Mouse (Mus musculus) 3134 (cell line): Measurements from ENCODE around the gene Bsnd.

ENCODE experiments used
- DNase-seq: peaks from one replicate; pipeline ENCODE4 v3.0.0-alpha.2; 2011; ENCODE audit warnings: low spot score; ENCODE audit not compliant: insufficient read length; ENCODE audit errors: extremely low read depth

The Bsnd gene

DNA sequence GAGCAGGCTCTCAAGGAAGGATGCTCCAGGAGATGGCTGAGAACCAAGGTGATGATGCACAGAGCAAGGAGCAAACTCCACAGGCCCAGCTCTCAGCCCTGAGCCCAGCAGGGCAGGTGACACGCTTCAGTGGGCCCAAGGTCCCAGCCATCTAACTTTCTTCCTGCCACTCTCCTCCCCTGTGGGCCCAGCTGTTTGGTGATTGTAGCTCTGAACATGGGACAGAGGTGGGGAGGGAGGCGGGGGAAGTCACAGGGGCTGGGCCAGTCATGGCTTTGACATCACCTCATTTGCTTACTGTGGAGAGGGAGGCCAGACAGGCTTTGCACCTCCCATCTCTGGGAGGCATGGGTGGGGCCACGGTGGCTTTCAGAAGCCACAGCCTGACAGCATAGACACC, at the start of gene Bsnd:
Bsnd (minus strand) TSS at position 168 of the 400 bp plus-strand sequence.
- no peak for DNase-seq

GRCm38 (mm10) chr4:106541491-106541890, 49.4 kb upstream of the Bsnd start:
- no peak for DNase-seq

DNA sequence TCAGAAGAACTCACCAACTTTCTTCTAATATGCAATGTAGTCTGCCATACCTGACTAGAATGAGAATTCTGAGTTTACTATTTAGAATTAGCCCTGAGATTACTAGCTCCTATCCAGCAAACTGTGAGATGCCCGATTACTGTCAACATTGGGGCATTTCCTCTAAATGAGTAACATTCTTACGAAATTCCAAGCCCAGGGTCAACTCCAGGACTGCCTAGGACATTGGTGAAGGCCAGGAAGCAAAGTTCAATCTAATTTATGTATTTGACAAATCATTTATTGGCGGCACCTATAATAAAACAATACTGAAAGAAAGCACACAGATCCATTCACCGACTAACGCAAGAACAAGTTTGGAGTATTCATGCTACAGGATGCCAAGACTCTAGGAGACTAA, 47.7 kb upstream of the Bsnd start:
- DNase-seq, result no peak

- DNase-seq, result no peak
Observed at GRCm38 (mm10) chr4:106534256-106534655, 42.2 kb upstream of the Bsnd start.

DNA sequence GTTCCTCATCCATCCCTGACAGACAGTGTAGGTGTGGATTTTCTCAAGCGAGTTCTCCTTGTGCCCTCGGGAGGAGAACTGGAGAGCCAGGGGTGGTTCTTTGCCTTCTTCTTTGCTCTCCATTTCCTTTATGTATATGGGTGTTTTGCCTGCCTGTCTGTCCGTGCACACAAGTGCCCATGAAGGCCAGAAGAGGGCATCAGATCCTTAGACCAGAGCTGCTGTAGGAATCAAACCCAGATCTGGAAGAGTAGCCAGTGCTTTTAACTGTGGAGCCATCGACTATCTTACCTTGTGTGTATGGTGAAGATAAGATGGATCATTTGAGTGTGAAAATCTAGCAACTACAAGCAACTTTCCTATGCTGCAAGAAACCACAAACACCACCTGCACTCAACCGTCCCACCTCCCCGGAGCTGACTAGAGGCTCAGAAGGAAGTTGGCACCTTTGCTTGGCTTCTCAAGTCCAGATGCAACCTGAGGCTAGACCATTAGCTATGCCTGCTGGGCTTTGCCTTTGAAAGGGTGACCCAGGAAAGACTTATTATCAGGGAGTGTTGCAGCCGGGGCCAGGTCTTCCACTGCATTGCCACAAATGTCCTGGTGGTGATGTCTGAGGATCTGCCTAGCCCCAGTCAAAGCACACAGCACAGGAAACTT, 41.5 kb upstream of the Bsnd start:
- DNase-seq, result no peak

- no peak for DNase-seq
Observed at GRCm38 (mm10) chr4:106530113-106530482, 38.0 kb upstream of the Bsnd start.

DNA sequence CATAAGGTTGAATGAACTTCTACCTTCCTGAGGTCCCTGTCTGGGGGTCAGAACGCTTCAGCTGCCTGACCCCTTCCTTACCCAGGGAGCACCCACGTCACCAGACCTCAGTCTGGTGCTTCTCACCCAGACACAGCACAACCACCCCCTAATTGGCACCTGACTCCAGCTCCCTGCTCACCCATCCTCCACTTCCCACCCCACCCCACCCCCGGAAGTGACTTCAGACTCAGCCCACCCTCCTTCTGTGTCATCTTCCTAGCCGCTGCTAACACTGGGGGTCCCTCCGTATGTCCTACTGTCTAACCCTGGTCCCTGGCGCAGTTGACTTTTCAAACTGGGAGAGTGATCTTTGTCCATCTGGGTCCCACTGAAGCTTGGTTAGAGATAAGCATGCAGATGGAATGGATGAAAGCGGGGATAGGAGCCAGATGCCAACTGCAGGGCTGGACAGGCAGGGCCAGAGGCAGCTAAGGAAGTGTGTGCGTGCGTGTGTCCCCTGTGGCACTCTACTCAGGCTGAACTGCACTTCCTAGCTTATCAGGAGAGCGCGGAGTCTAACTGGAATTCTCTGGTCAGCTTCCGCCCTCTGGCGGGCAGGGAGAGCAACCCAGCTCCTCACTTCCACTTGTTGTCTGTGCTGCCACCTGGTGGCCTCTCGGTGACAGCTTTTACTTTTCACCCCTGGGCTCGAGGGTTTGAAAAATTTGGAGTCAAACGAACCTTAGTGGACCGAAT, 37.5 kb upstream of the Bsnd start:
- DNase-seq, result peak; percentile 56

- peak; percentile 21 for DNase-seq
Observed at GRCm38 (mm10) chr4:106527856-106528547, 35.9 kb upstream of the Bsnd start.

- no peak for DNase-seq
Observed at GRCm38 (mm10) chr4:106525001-106525400, 32.9 kb upstream of the Bsnd start.

- DNase-seq, result no peak
Observed at GRCm38 (mm10) chr4:106524131-106524530, 32.0 kb upstream of the Bsnd start.

DNA sequence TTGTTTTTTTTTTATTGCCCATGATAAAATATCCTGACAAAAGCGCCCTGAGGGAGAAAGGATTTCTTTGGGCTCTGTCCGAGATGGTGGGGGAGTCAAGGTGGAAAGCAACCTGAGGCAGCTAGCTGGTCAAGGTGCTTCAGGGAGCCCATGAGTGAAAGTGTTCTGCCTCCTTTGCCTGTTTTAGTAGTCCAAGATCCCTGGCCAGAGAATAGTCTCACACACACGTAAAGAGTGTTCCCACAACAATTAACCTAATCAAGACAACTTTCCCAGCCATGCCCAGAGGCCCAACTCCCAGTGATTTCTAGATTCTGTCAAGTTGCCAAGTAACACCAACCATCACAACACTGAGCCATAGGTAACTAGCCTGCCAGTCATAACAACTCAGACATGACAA, 30.5 kb upstream of the Bsnd start:
- no peak for DNase-seq

DNA sequence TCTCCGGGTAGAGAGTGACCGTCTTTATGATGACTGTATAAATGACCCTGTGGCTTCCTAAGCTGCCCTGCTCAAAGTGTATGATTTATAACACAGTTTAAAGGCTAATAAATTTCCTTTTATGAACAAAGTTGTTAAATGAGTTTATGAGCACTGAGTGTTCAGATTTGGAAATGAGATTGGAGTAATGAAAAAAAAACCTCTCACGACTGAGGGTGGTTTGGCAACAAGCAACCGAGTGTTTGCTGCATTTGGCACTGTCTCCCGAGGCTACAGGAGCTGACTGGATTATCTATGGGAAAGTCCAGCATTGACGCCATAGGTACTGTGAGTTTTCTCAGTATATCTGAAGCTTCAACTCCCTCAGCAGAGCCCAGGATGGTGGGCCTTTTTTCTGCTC, 22.5 kb upstream of the Bsnd start:
- DNase-seq, result no peak

GRCm38 (mm10) chr4:106509888-106510287, 17.8 kb upstream of the Bsnd start:
- no peak for DNase-seq

DNA sequence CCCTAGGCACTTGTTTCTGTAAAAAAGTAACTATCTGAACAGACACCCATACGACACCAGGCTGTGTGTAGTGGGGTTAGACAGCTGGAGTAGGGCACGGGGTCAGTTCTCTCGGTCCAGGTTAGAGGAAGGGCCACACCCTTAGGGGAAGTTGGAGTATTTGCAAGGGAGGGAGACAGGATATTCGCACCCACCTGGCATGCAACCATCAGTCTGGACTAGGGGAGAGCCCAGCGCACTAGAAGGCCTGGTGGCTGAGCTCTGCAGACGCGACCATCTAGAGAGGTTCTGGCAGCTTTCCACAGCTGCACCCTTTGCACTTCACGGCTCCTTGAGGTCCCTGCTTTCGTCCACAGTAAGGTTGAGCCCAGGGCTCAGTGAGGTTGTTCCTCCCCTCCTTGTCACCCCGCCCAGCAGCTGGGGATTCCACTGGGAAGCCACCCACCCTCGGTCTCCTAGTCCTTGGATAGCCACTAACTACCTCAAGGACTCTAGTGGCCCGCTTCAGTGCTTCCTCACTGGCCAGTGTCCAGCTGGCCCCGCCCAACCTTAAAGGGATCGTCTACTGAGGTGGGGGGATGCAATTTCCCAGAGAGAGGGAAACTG, 13.5 kb upstream of the Bsnd start:
- no peak for DNase-seq

- no peak for DNase-seq
Observed at GRCm38 (mm10) chr4:106503578-106503977, 11.5 kb upstream of the Bsnd start.

DNA sequence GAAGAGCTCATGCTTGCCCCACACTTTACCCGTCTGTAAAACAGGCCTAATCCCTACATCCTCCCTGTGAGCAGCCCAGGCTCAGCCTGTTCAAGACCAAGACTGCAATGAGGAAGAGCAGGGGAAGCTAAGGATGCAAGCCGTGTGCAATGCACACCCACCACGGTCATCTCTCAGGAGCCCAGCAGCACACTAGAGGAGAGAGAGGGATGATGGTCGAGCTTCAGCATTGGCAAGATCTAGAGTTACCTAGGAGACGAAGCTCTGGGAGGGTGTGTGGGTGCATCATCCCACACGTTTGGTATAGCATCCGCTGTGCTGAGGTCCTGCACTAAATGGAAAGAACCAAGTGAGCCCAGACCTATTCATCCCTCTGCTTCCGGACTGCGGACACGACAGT, 8.0 kb upstream of the Bsnd start:
- no peak for DNase-seq

DNA sequence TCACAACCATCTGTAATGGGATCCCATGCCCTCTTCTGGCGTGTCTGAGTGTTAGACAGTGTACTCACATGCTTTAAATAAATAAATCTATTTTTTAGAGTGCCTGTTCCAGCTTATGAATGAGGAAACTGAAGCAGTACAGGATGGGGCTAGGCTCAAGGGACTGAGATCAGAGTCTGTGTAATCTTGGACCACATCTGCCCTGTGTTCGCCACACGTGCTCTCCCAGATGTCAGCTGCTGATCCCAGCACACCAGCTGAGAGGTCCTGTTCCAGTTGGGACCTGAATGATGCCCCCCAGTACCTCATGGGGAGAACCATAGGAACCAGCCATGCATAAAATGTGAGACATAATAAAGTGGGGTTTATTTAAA, 6.4 kb upstream of the Bsnd start:
- DNase-seq, result no peak

DNA sequence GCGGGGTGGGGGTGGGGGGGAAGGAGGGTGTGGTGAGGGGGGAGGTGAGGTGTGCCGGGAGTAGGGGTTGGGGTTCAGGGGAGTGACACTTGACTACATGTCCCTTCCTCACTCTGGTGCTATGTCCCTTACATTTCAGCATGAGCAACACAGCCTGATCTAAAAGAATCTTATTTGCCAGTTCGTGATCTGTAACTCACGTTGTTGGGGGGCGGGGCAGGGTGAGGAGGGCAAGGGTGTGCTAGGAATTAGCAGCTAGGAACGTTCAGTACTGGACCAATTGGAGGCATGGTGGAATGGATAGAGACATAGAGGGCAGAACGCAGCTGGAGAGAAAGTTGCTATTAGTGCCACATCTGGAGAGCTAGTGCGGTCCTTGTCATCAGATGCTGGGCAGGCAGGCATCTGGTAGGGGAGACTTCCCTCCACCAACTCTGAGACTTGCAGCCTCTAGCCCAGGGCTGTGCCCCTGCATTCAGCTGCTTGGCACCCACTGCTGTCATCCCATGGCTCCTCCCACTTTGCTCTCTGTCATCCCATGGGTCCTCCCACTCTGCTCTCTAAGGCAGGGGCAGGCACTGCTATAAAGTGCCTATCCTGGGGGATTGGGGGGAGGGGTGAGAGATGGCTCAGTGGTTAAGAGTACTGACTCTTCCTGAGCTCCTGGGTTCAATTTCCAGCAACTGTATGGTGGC, 5.8 kb upstream of the Bsnd start:
- DNase-seq, result no peak

GRCm38 (mm10) chr4:106496833-106497232, 4.8 kb upstream of the Bsnd start:
- no peak for DNase-seq

DNA sequence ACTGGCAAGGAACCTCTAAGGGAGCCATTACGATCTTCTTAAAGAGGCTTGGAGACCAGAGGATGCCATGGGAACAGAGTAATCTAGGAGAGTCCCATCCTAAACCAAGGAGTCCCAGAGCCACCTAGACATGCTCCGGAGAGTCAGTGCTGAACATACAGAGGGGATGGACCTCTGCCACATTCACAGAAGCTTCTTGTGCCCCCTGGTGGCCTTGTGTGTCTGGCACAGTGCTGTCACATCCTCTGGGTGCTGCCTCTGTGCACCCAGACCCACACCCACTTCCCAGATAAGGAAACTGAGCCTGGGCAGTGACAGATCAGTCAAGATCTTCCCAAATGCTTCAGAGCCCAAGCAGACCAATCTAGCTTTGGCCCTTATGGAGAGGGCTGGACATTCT, 1.6 kb upstream of the Bsnd start:
- DNase-seq, result no peak

DNA sequence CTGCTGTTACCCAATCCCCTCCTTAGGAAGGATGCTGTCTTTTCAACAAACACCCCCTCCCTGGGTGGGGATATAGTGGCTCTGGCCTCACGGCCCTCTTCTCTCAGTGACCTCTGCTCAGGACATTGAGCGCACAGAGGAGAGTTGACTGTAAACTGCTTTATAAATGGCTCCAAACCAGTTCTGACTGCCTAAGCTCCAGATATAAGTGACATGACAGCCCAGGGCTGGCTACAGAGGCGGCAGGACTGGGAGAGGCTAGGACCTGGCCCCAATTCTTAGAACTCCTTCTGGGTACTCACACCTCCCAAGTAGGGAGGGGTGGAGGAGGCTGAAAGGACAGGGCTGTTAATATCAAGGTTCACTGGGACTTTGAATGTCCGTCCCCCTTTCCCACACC, 1.5 kb downstream of the Bsnd start:
- no peak for DNase-seq
